Mouse (Mus musculus): Measurements from ENCODE around the gene BC051142.

DNA sequence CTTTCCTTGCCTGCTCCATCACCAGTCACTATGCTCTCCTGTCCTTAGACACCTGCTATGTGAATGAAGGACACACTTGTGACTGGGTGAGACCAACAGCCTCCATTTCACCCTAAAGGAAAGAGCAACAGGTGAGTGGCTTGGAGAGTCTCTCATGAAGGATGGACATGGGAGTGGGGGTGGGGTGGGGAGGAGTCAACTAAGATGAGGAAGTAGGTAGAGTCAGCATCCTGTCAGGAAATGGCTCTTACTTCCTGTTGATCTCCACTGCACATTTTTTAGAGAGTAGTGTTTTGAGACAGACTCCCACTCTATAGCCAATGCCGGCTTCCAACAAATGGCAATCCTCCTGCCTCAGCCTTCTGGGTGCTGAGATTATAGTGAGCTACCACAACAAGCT lies 43.7 kb upstream of the BC051142 start:
- TF ChIP-seq CTCF (IDR thresholded peaks at IDR 0.05; ENCODE audit: low read depth) (no peak), EP300 (IDR thresholded peaks at IDR 0.05; ENCODE audit: low read depth) (no peak)

Measured in liver, postnatal 0 days (tissue).